Mouse (Mus musculus): ENCODE measurements around the gene Scamp2. TPM values are rescaled to one million over a fixed set of nuclear protein-coding genes. Genes with fewer than 3 reads are reported as not detected.

The Scamp2 gene
- total and polyA plus RNA-seq, 2 experiments from 2014 or later, result 47.4 to 53.1 TPM

GRCm38 (mm10) chr9:57537044-57537727 is 23.6 kb upstream of the Scamp2 start, which contains the start of gene Fam219b:
Gene Fam219b (plus strand): TSS chr9:57537528.
- H3K27ac ChIP-seq, result peak within 1 kb of the TSS; percentile 80
- H3K9me3 ChIP-seq (ENCODE audit: low read length), result no peaks in the 10 kb centered on the region
- no peaks in the 10 kb centered on the region for H3K27me3 ChIP-seq (ENCODE audit: insufficient read depth, low read length)
- peaks cover 29% of the 10 kb centered on the region for H3K36me3 ChIP-seq (ENCODE audit: insufficient read depth, low read length)
- WGBS, result 2% methylated on average over 45 of the region's 45 CpGs
- peak; percentile 92 for ATAC-seq
- DNase-seq (ENCODE audit: low spot score), result peak; percentile 95
- H3K4me1 ChIP-seq (ENCODE audit: insufficient read depth, low read length), result peaks cover 10% of the 10 kb centered on the region; the same call in 1 of the 2 replicates
- H3K4me3 ChIP-seq (ENCODE audit: low read length), result peak within 1 kb of the TSS; percentile 68
- H3K9ac ChIP-seq (replicated peaks; ENCODE audit: low read length), result peak within 1 kb of the TSS; percentile 88
- peak within 1 kb of the TSS; percentile 85 for H3K4me2 ChIP-seq (ENCODE audit: low read depth, low read length)
- no peak for TF ChIP-seq CTCF (IDR thresholded peaks at IDR 0.05; ENCODE audit: low read depth)

GRCm38 (mm10) chr9:57537728-57538181 is 23.0 kb upstream of the Scamp2 start:
- DNase-seq (ENCODE audit: low spot score) (peak; percentile 30), ATAC-seq (peak; percentile 75)
- Histone ChIP-seq H3K4me1 (ENCODE audit: insufficient read depth, low read length) (peaks cover 10% of the 10 kb centered on the region; the same call in 1 of the 2 replicates), H3K9ac (replicated peaks; ENCODE audit: low read length) (peak overlapping the region; percentile 88), H3K4me2 (ENCODE audit: low read depth, low read length) (peak overlapping the region; percentile 85), H3K27me3 (ENCODE audit: insufficient read depth, low read length) (no peaks in the 10 kb centered on the region), H3K36me3 (ENCODE audit: insufficient read depth, low read length) (peaks cover 28% of the 10 kb centered on the region), H3K27ac (peak overlapping the region; percentile 80), H3K4me3 (ENCODE audit: low read length) (peak overlapping the region; percentile 68), H3K9me3 (ENCODE audit: low read length) (no peaks in the 10 kb centered on the region)
- no peak for TF ChIP-seq CTCF (IDR thresholded peaks at IDR 0.05; ENCODE audit: low read depth)
- under 1% methylated on average over 24 of the region's 24 CpGs for WGBS

- Histone ChIP-seq H3K4me2 (ENCODE audit: low read depth, low read length) (no peak overlapping the region), H3K27ac (no peak overlapping the region), H3K9me3 (ENCODE audit: low read length) (no peaks in the 10 kb centered on the region), H3K36me3 (ENCODE audit: insufficient read depth, low read length) (peaks cover 34% of the 10 kb centered on the region), H3K4me1 (ENCODE audit: insufficient read depth, low read length) (peaks cover 10% of the 10 kb centered on the region; the same call in 1 of the 2 replicates), H3K27me3 (ENCODE audit: insufficient read depth, low read length) (no peaks in the 10 kb centered on the region), H3K4me3 (ENCODE audit: low read length) (no peak overlapping the region), H3K9ac (replicated peaks; ENCODE audit: low read length) (no peak overlapping the region)
- no peak for TF ChIP-seq CTCF (IDR thresholded peaks at IDR 0.05; ENCODE audit: low read depth)
- DNase-seq (ENCODE audit: low spot score) (no peak), ATAC-seq (no peak)
- 94% methylated on average over 2 of the region's 2 CpGs for WGBS
Observed at GRCm38 (mm10) chr9:57539550-57539949, 21.2 kb upstream of the Scamp2 start.

GRCm38 (mm10) chr9:57541312-57541711 is 19.4 kb upstream of the Scamp2 start:
- no peak overlapping the region for H3K4me2 ChIP-seq (ENCODE audit: low read depth, low read length)
- 5% methylated on average over 1 of the region's 1 CpGs for WGBS
- H3K27me3 ChIP-seq (ENCODE audit: insufficient read depth, low read length), result no peaks in the 10 kb centered on the region
- peaks cover 47% of the 10 kb centered on the region for H3K36me3 ChIP-seq (ENCODE audit: insufficient read depth, low read length)
- no peak overlapping the region for H3K27ac ChIP-seq
- peaks cover 10% of the 10 kb centered on the region; the same call in 1 of the 2 replicates for H3K4me1 ChIP-seq (ENCODE audit: insufficient read depth, low read length)
- no peak overlapping the region for H3K9ac ChIP-seq (replicated peaks; ENCODE audit: low read length)
- no peak overlapping the region for H3K4me3 ChIP-seq (ENCODE audit: low read length)
- ATAC-seq (no peak), DNase-seq (ENCODE audit: low spot score) (peak; percentile 84)
- TF ChIP-seq CTCF (IDR thresholded peaks at IDR 0.05; ENCODE audit: low read depth), result peak; percentile 78
- H3K9me3 ChIP-seq (ENCODE audit: low read length), result no peaks in the 10 kb centered on the region

- Histone ChIP-seq H3K4me2 (ENCODE audit: low read depth, low read length) (no peak overlapping the region), H3K4me1 (ENCODE audit: insufficient read depth, low read length) (peaks cover 8% of the 10 kb centered on the region), H3K9ac (replicated peaks; ENCODE audit: low read length) (no peak overlapping the region), H3K4me3 (ENCODE audit: low read length) (no peak overlapping the region), H3K36me3 (ENCODE audit: insufficient read depth, low read length) (peaks cover 64% of the 10 kb centered on the region), H3K27me3 (ENCODE audit: insufficient read depth, low read length) (no peaks in the 10 kb centered on the region), H3K9me3 (ENCODE audit: low read length) (no peaks in the 10 kb centered on the region), H3K27ac (no peak overlapping the region)
- no peak for ATAC-seq
- no peak for TF ChIP-seq CTCF (IDR thresholded peaks at IDR 0.05; ENCODE audit: low read depth)
- no peak for DNase-seq (ENCODE audit: low spot score)
- 80% methylated on average over 3 of the region's 3 CpGs for WGBS
Observed at GRCm38 (mm10) chr9:57543951-57544350, 16.8 kb upstream of the Scamp2 start.

GRCm38 (mm10) chr9:57547287-57547686 is 13.5 kb upstream of the Scamp2 start:
- Histone ChIP-seq H3K9me3 (ENCODE audit: low read length) (no peaks in the 10 kb centered on the region), H3K4me2 (ENCODE audit: low read depth, low read length) (no peak overlapping the region), H3K27ac (no peak overlapping the region), H3K27me3 (ENCODE audit: insufficient read depth, low read length) (no peaks in the 10 kb centered on the region), H3K4me3 (ENCODE audit: low read length) (no peak overlapping the region), H3K4me1 (ENCODE audit: insufficient read depth, low read length) (peaks cover 9% of the 10 kb centered on the region), H3K36me3 (ENCODE audit: insufficient read depth, low read length) (peaks cover 44% of the 10 kb centered on the region), H3K9ac (replicated peaks; ENCODE audit: low read length) (no peak overlapping the region)
- DNase-seq (ENCODE audit: low spot score), result peak; percentile 46
- WGBS, result 69% methylated on average over 5 of the region's 5 CpGs
- ATAC-seq, result peak; percentile 45; the same call in 1 of the 2 replicates
- TF ChIP-seq CTCF (IDR thresholded peaks at IDR 0.05; ENCODE audit: low read depth), result no peak

GRCm38 (mm10) chr9:57547869-57548268 is 12.9 kb upstream of the Scamp2 start:
- H3K4me2 ChIP-seq (ENCODE audit: low read depth, low read length), result no peak overlapping the region
- peaks cover 42% of the 10 kb centered on the region for H3K36me3 ChIP-seq (ENCODE audit: insufficient read depth, low read length)
- ATAC-seq (no peak), DNase-seq (ENCODE audit: low spot score) (no peak)
- TF ChIP-seq CTCF (IDR thresholded peaks at IDR 0.05; ENCODE audit: low read depth), result no peak
- no peaks in the 10 kb centered on the region for H3K9me3 ChIP-seq (ENCODE audit: low read length)
- no peak overlapping the region for H3K9ac ChIP-seq (replicated peaks; ENCODE audit: low read length)
- H3K4me3 ChIP-seq (ENCODE audit: low read length), result no peak overlapping the region
- no peak overlapping the region; the same call in 1 of the 2 replicates for H3K27ac ChIP-seq
- peaks cover 9% of the 10 kb centered on the region for H3K4me1 ChIP-seq (ENCODE audit: insufficient read depth, low read length)
- H3K27me3 ChIP-seq (ENCODE audit: insufficient read depth, low read length), result no peaks in the 10 kb centered on the region
- 91% methylated on average over 11 of the region's 11 CpGs for WGBS
